Mouse (Mus musculus) C2C12 (cell line): ENCODE measurements around the gene Kcnf1.

ENCODE experiments used
- CTCF ChIP-seq: IDR thresholded peaks from one replicate; pipeline ENCODE4 v1.5.1; 2011; ENCODE audit not compliant: control insufficient read depth, insufficient read depth, insufficient read length
- MYOD1 ChIP-seq: IDR thresholded peaks from one replicate; pipeline ENCODE4 v1.6.1; 2011; ENCODE audit warnings: low read depth; ENCODE audit not compliant: control insufficient read depth, insufficient read length
- MYOG ChIP-seq: IDR thresholded peaks from one replicate; pipeline ENCODE4 v1.6.1; 2011; ENCODE audit not compliant: control insufficient read depth, insufficient read length; ENCODE audit errors: extremely low read depth
- USF1 ChIP-seq: IDR thresholded peaks from one replicate; pipeline ENCODE4 v1.6.1; 2011; ENCODE audit warnings: low read depth, mild to moderate bottlenecking, control low read depth, moderate library complexity

GRCm38 (mm10) chr12:17155781-17156180 is 20.9 kb downstream of the Kcnf1 start:
- TF ChIP-seq CTCF (no peak), MYOG (no peak), USF1 (no peak), MYOD1 (no peak)
